Mouse (Mus musculus): ENCODE measurements around the gene Fbf1.
"Not testable (repeated sequence)": the region's sequence is repeated elsewhere in the genome, so short reads cannot be mapped to it uniquely, and the experiment has no call there.

The Fbf1 gene

GRCm38 (mm10) chr11:116106963-116107776 is 60.8 kb downstream of the Fbf1 start:
- no peak for DNase-seq

- peak; percentile 58 for DNase-seq
Measured at GRCm38 (mm10) chr11:116106154-116106962, 61.6 kb downstream of the Fbf1 start.

GRCm38 (mm10) chr11:116105065-116105464 is 62.9 kb downstream of the Fbf1 start:
- no peak for DNase-seq

GRCm38 (mm10) chr11:116104006-116104646 is 63.8 kb downstream of the Fbf1 start:
- DNase-seq = peak; percentile 80

- DNase-seq = no peak
Measured at GRCm38 (mm10) chr11:116103572-116103971, 64.4 kb downstream of the Fbf1 start.

- DNase-seq = no peak
Measured at GRCm38 (mm10) chr11:116102472-116102871, 65.5 kb downstream of the Fbf1 start.

- DNase-seq = peak; percentile 70
Measured at GRCm38 (mm10) chr11:116101931-116102381, 66.0 kb downstream of the Fbf1 start.

- no peak for DNase-seq
Measured at GRCm38 (mm10) chr11:116100839-116101238, 67.1 kb downstream of the Fbf1 start.

- DNase-seq = peak; percentile 65
Measured at GRCm38 (mm10) chr11:116100385-116100784, 67.6 kb downstream of the Fbf1 start.

- no peak for DNase-seq
Measured at GRCm38 (mm10) chr11:116099462-116099861, 68.5 kb downstream of the Fbf1 start.

- DNase-seq = peak; percentile 67
Measured at GRCm38 (mm10) chr11:116098711-116099460, 69.1 kb downstream of the Fbf1 start.

GRCm38 (mm10) chr11:116096213-116097108 is 71.5 kb downstream of the Fbf1 start:
- no peak for DNase-seq

- peak; percentile 80 for DNase-seq
Measured at GRCm38 (mm10) chr11:116095573-116095972, 72.4 kb downstream of the Fbf1 start.

- DNase-seq = no peak
Measured at GRCm38 (mm10) chr11:116093771-116094565, 74.0 kb downstream of the Fbf1 start.

- DNase-seq = not testable (repeated sequence)
Measured at GRCm38 (mm10) chr11:116092959-116093358, 75.0 kb downstream of the Fbf1 start.

Measured in kidney, postnatal 10 days (tissue).